Mouse (Mus musculus): ENCODE measurements around the gene Ttll13. TPM values are rescaled to one million over a fixed set of nuclear protein-coding genes. Genes with fewer than 3 reads are reported as not detected.

Ttll13 gene
- 226 TPM for polyA plus RNA-seq (2014; fragmentation: Illumina TruSeq; extraction: RNeasy Lipid Tissue Mini Kit (QIAGEN cat#74804); ENCODE audit: low read depth, low replicate concordance)

DNA sequence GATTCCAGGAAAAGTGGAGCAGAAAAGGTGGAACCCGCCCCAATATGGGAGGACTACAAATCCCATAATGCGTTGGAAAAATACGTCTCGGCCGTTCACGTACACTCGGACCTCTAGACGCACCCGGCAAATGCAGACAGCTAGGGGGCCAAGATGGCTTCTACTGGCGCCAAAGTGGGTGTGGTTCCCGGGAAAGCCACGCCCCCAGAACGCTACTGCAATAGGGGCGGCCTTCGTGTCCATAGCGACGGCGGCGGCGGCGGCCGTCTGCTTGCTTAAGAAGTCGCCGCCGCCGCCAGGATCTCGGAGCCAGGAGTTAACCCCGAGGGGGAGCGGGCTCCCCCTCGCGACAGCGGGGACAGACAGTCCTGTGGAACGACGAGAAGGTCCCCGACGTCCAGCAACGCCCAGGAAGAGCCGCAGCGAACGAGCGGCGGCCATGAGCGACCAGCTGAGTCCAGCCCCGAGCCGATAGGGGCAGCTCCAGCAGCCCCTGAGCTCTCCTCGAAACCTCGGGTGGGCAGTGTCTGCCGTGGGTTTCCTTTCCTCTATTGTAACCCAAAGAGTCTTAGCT is at the start of gene Ttll13:
Gene Ttll13 (plus strand): TSS at position 229 of the 574 bp plus-strand sequence.

DNA sequence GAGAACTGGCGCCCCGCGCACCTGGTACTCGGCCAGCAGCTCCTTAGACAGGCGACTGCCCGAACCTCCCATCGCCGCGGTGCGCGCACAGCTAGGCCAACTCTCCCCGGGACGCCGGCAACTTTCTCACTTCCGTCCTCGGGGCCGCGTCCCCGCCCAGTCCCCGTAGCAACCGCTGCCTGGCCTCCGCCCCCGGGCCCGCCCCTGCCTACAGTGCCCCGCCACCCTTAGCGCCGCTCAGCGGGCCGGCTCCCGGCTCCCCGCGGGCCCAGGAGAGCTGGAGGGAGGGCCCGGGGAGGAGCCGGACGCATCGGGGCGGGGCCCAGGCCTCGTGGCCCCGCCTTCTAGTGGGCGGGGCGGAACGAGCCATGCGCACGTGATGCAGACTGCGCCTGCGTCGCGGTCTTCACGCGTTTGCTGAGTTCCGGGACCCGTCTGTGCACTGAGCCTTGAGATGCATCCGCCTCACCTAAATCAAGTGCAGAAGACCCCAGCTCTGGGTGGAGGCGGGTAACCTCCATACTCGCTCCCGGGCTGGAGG is 13.6 kb upstream of the Ttll13 start, which contains the start of the genes Cib1 and Gdpgp1:
Gene Cib1 (minus strand): TSS at position 325 of the 541 bp plus-strand sequence.
Gene Gdpgp1 (plus strand): TSS at position 377 of the 541 bp plus-strand sequence.

DNA sequence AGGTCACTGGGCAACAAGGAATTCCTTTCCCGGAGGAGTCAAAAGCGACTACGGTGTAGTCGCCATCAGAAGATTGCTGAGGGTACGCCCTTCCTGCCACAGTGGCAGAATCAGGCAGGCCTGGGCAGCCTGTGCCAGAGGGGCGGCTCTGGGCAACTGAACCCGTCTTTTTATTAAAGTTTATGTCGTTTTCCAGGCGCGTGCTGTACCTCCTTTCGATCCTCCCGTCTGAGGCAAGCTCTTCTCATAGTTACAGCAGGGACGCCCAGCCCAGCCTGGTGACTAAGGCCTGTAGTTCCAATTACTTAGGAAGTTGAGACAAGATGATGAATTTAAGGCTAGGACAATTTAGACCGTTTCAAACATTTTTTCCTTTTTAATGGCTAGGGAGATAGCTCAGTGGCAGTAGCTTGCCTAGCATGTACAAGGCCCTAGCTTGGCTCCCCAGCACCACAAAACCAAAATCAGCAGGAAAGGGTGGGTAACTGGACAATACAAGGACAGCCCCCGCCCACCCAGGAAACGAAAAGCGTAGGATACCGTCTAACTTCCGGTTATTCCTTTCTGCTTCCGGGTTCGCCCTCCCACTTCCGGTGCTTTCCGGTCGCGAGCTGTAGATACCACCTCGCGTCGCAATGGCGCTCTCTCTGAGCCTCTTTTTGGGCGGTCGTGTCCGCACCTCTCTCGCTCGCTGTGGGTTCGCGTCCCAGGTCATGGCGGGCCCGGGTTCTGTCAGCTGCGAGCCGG is 14.6 kb downstream of the Ttll13 start, which contains the start of gene Ngrn:
Gene Ngrn (plus strand): TSS at position 591 of the 747 bp plus-strand sequence.

DNA sequence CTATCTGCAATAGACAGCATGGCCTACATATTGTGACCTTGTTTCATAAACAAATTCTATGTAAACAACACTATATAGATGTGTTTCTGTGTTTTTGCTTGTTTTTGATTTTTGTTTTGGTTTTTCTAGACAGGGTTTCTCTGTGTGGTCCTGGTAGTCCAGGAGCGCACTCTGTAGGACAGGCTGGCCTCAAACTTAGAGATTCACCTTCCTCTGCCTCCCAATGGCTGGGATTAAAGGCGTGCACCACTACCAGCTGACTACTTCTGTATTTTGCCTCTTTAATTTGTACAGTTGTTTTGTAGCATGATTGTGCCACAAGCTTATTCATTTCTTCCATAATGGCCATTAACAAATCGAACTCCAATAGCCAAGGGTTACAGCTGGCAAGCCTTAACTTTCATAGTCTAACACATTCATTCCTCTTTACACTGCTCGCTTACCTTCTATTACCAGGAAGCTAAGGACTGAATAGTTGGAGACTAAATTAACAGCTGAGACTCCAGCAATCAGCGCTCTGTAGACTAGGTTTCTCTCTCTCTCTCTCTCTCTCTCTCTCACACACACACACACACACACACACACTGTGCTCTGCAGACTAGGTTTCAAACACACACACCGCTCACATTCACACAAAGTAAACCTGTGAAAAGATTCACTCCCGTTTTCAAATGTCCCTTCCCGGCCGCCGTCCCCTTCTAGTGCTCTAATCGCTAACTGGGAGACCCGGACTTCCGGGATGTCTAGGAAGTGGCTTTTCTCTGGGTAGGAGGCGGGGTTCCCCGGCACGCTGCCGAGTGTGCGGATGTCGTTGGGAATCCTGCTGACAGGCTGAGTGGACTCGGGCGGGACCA is 22.9 kb downstream of the Ttll13 start, which contains the start of gene Vps33b:
Gene Vps33b (plus strand): TSS at position 753 of the 854 bp plus-strand sequence.

DNA sequence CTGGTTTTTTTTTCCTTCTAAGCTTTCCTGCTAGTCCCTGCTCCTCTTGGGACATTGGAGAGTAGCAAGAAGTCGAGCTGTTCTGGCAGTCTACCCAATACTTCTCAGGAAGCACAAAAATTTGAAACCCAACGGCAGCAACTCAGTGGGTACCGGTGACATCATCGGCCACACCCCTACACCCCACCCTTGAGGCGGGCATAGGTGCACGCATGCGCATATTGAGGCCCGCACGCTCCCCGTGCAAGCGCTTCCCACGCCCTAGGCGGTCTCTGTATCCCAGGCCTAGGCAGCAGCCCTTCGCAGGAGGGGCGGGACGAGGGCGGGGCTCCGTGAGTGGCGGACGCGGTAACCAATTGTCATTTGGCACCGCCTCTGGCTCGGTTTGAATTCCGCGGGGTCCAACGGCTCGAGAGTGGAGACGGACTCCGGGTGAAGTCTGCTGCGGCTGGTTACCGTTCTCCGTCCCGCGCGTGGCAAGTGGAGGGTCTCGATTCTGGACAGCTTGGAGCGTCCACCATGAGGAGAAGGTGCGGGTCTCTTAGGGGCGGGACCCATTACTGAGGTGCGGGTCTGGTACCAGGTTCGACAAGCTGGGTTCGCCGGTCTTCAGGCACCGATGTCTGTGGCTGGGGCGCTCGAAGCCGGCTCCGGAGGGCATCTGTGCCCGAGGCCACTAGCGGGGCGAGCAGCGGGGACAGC is 48.0 kb downstream of the Ttll13 start, which contains the start of gene Prc1:
Gene Prc1 (plus strand): TSS at position 389 of the 702 bp plus-strand sequence.

Other genes with a start within 250 kb of the Ttll13 start
- gene Zfp710, start 221.6 kb upstream of the Ttll13 start, polyA plus RNA-seq (2014; fragmentation: Illumina TruSeq; extraction: RNeasy Lipid Tissue Mini Kit (QIAGEN cat#74804); ENCODE audit: low read depth, low replicate concordance), result 0.24 TPM
- gene Idh2, start 131.0 kb upstream of the Ttll13 start, polyA plus RNA-seq (2014; fragmentation: Illumina TruSeq; extraction: RNeasy Lipid Tissue Mini Kit (QIAGEN cat#74804); ENCODE audit: low read depth, low replicate concordance), result 0.85 TPM
- gene Sema4b, start 59.5 kb upstream of the Ttll13 start, polyA plus RNA-seq (2014; fragmentation: Illumina TruSeq; extraction: RNeasy Lipid Tissue Mini Kit (QIAGEN cat#74804); ENCODE audit: low read depth, low replicate concordance), result 0.67 TPM
- gene Cib1, start 13.6 kb upstream of the Ttll13 start, polyA plus RNA-seq (2014; fragmentation: Illumina TruSeq; extraction: RNeasy Lipid Tissue Mini Kit (QIAGEN cat#74804); ENCODE audit: low read depth, low replicate concordance), result 49.1 TPM
- 0.91 TPM for gene Gdpgp1, start 13.5 kb upstream of the Ttll13 start, polyA plus RNA-seq (2014; fragmentation: Illumina TruSeq; extraction: RNeasy Lipid Tissue Mini Kit (QIAGEN cat#74804); ENCODE audit: low read depth, low replicate concordance)
- 5.7 TPM for gene Ngrn, start 14.8 kb downstream of the Ttll13 start, polyA plus RNA-seq (2014; fragmentation: Illumina TruSeq; extraction: RNeasy Lipid Tissue Mini Kit (QIAGEN cat#74804); ENCODE audit: low read depth, low replicate concordance)
- 4.8 TPM for gene Vps33b, start 23.3 kb downstream of the Ttll13 start, polyA plus RNA-seq (2014; fragmentation: Illumina TruSeq; extraction: RNeasy Lipid Tissue Mini Kit (QIAGEN cat#74804); ENCODE audit: low read depth, low replicate concordance)
- gene Prc1, start 48.1 kb downstream of the Ttll13 start, polyA plus RNA-seq (2014; fragmentation: Illumina TruSeq; extraction: RNeasy Lipid Tissue Mini Kit (QIAGEN cat#74804); ENCODE audit: low read depth, low replicate concordance), result 157 TPM
- gene Rccd1, start 78.1 kb downstream of the Ttll13 start, polyA plus RNA-seq (2014; fragmentation: Illumina TruSeq; extraction: RNeasy Lipid Tissue Mini Kit (QIAGEN cat#74804); ENCODE audit: low read depth, low replicate concordance), result 4.5 TPM
- gene Unc45a, start 94.6 kb downstream of the Ttll13 start, polyA plus RNA-seq (2014; fragmentation: Illumina TruSeq; extraction: RNeasy Lipid Tissue Mini Kit (QIAGEN cat#74804); ENCODE audit: low read depth, low replicate concordance), result 1.2 TPM
- gene Hddc3, start 96.7 kb downstream of the Ttll13 start, polyA plus RNA-seq (2014; fragmentation: Illumina TruSeq; extraction: RNeasy Lipid Tissue Mini Kit (QIAGEN cat#74804); ENCODE audit: low read depth, low replicate concordance), result 5.7 TPM
- 14.6 TPM for gene Man2a2, start 125.0 kb downstream of the Ttll13 start, polyA plus RNA-seq (2014; fragmentation: Illumina TruSeq; extraction: RNeasy Lipid Tissue Mini Kit (QIAGEN cat#74804); ENCODE audit: low read depth, low replicate concordance)
- gene Fes, start 141.6 kb downstream of the Ttll13 start, polyA plus RNA-seq (2014; fragmentation: Illumina TruSeq; extraction: RNeasy Lipid Tissue Mini Kit (QIAGEN cat#74804); ENCODE audit: low read depth, low replicate concordance), result not detected
- gene Furin, start 159.1 kb downstream of the Ttll13 start, polyA plus RNA-seq (2014; fragmentation: Illumina TruSeq; extraction: RNeasy Lipid Tissue Mini Kit (QIAGEN cat#74804); ENCODE audit: low read depth, low replicate concordance), result 0.48 TPM

Data from testis, adult 10 weeks (tissue).